Mouse (Mus musculus): ENCODE measurements at regions not wholly inside any gene's neighbourhood (a gene's known extent, or its start where the extent isn't known, plus 50 kb on each side); places are given as distances from the start of the nearest gene placed in this dataset.

DNA sequence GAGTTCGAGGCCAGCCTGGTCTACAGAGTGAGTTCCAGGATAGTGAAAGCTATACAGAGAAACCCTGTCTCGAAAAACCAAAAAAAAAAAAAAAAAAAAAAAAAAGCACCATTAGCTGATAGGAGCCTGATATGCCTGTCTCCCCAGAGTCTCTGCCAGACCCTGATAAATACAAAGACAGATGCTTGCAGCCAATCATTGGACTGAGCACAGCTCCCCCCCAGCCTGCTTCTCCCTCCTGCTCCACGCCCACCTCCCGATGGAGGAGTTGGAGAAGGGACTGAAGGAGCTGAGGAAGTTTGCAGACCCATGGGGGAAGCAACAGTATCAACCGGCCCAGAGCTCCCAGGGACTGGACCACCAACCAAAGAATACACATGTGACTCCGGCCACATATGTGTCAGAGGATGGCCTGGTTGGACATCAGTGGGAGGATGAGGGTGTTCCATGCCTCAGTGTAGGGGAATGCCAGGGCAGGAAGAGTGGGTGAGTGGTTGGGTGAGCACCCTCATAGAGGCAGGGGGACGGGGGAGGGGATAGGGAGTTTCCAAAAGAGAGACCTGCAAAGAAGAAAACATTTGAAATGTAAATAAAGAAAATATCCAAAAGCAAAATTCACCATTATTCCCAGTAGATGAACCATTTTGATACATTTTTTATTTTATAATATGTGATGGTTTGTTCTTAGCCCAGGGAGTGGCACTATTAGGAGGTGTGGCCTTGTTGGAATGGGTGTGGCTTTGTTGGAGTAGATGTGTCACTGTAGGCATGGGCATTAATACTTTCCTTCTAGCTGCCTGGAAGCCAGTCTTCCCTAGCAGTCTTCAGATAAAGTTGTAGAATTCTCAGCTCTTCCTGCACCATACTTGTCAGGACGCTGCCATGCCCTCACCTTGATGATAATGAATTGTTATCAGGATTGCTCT lies 71.8 kb upstream of the Cop1 start:
- Histone ChIP-seq H3K4me1 (peaks cover 6% of the 10 kb centered on the region), H3K9me3 (replicated peaks) (no peaks in the 10 kb centered on the region), H3K27ac (no peak overlapping the region), H3K4me3 (no peak overlapping the region), H3K36me3 (no peaks in the 10 kb centered on the region), H3K27me3 (ENCODE audit: low read depth, poor library complexity, severe bottlenecking) (no peaks in the 10 kb centered on the region)
- 83% methylated on average over 8 of the region's 8 CpGs for WGBS
- no peak for DNase-seq (ENCODE audit: low spot score)

DNA sequence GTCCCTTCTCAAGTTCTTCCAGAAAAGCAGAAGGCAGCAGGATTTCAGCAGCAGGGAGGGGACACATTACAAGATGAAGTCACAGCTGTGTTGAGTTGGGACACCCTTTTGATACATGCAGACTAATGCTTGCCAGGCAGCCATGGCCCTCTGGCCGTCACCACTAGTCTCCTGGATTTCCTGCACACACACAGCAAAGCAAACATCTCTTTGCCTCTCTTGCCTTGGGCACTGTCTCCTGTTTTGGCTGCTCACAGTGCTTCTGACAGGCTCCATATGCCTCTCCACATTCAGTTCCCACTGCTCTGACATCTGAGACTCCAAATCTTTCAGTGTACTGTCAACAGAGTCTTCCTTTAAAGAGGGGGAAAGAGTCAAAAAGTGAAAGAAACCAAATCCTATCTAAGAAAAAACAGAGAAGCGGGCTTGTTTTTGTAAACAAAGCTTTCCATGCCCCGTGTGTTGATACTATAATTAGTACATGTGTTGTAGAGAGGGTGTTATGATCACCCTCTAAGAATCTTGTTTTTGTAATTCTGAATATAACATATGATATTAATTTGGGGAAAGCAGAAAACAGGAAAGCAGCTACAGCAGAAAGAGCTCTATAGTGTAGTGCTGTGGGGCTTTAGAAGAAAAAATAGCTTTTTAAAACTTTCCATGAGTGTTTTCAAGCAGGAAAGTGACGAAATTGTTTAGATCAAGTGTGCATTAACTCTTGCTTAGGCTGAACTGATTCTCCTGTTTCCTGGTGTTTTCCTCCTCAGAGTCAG lies 68.8 kb upstream of the Cop1 start:
- 55% methylated on average over 4 of the region's 4 CpGs for WGBS
- Histone ChIP-seq H3K9me3 (replicated peaks) (no peaks in the 10 kb centered on the region), H3K4me1 (peaks cover 6% of the 10 kb centered on the region), H3K27ac (no peak overlapping the region), H3K4me3 (no peak overlapping the region), H3K36me3 (no peaks in the 10 kb centered on the region), H3K27me3 (ENCODE audit: low read depth, poor library complexity, severe bottlenecking) (no peaks in the 10 kb centered on the region)
- no peak for DNase-seq (ENCODE audit: low spot score)

DNA sequence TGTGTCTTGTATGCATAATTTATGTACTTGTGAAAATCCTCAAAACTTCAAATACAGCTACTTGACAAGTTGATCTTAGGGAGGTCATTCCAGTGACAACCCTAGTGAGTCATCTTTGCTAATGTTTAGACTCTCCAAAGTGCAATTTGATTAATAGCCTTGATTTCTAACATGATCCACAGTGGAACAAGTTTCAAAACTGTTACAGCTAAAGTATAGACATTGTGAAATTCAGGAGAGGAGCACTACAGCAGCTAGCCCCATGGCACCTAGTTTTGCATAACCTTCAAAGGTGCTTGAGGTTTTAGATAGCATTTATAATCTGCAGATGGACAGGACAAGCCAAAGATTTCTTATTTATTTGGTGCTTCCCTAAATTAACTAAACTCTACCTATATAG lies 50.1 kb upstream of the Cop1 start:
- Histone ChIP-seq H3K4me1 (no peaks in the 10 kb centered on the region), H3K36me3 (no peaks in the 10 kb centered on the region), H3K4me3 (no peak overlapping the region), H3K9me3 (replicated peaks) (no peaks in the 10 kb centered on the region), H3K27me3 (ENCODE audit: low read depth, poor library complexity, severe bottlenecking) (no peaks in the 10 kb centered on the region), H3K27ac (no peak overlapping the region)
- no peak for DNase-seq (ENCODE audit: low spot score)
